Mouse (Mus musculus) C2C12 (cell line): ENCODE data around the gene Rad51b. TPM values are rescaled to one million over a fixed set of nuclear protein-coding genes. Genes with fewer than 3 reads are reported as not detected.
A peak's percentile ranks its signal among the peaks of the same experiment; 100 is the strongest.

Experiments used
- H3K27me3 ChIP-seq: one replicate; pipeline ENCODE4 v1.6.1; 2011; ENCODE audit not compliant: control insufficient read depth, insufficient read depth, insufficient read length
- H3K36me3 ChIP-seq: one replicate; pipeline ENCODE4 v1.6.1; 2011; ENCODE audit not compliant: control insufficient read depth, insufficient read depth
- H3K4me3 ChIP-seq: one replicate; pipeline ENCODE4 v1.5.1; 2011; ENCODE audit warnings: mild to moderate bottlenecking, control low read depth; ENCODE audit not compliant: poor library complexity, insufficient read depth, severe bottlenecking
- H3K79me2 ChIP-seq: one replicate; pipeline ENCODE4 v1.6.1; 2011; ENCODE audit not compliant: control insufficient read depth, insufficient read depth
- H3K79me3 ChIP-seq: one replicate; pipeline ENCODE4 v1.6.1; 2011; ENCODE audit warnings: low read depth, control low read depth
- H3ac ChIP-seq: one replicate; pipeline ENCODE3; 2011; ENCODE audit warnings: low read depth; ENCODE audit not compliant: control insufficient read depth, insufficient read length
- CEBPB ChIP-seq: IDR thresholded peaks from one replicate; pipeline ENCODE4 v1.6.1; 2011; ENCODE audit warnings: low read depth, mild to moderate bottlenecking, control low read depth, moderate library complexity
- CTCF ChIP-seq: IDR thresholded peaks from one replicate; pipeline ENCODE4 v1.5.1; 2011; ENCODE audit not compliant: control insufficient read depth, insufficient read depth, insufficient read length
- FOSL1 ChIP-seq: IDR thresholded peaks from one replicate; pipeline ENCODE4 v1.8.0; 2011; ENCODE audit warnings: mild to moderate bottlenecking, low read length; ENCODE audit not compliant: poor library complexity, insufficient read depth, severe bottlenecking
- MAX ChIP-seq: IDR thresholded peaks from one replicate; pipeline ENCODE4 v1.6.1; 2011; ENCODE audit warnings: mild to moderate bottlenecking, control low read depth
- MYOD1 ChIP-seq: IDR thresholded peaks from one replicate; pipeline ENCODE4 v1.6.1; 2011; ENCODE audit warnings: low read depth; ENCODE audit not compliant: control insufficient read depth, insufficient read length
- MYOG ChIP-seq: IDR thresholded peaks from one replicate; pipeline ENCODE4 v1.6.1; 2011; ENCODE audit not compliant: control insufficient read depth, insufficient read length; ENCODE audit errors: extremely low read depth
- USF1 ChIP-seq: IDR thresholded peaks from one replicate; pipeline ENCODE4 v1.6.1; 2011; ENCODE audit warnings: low read depth, mild to moderate bottlenecking, control low read depth, moderate library complexity
- polyA plus RNA-seq: library from polyadenylated mRNA; unstranded; fragments of >200 nt; fragmentation: generic; extraction: Trizol; gene quantifications from one replicate; pipeline ENCODE4 v1.2.1, GENCODE M21; 2012; ENCODE audit warnings: missing spikeins

Gene Rad51b
- polyA plus RNA-seq, 1 experiment: 1.3 TPM

GRCm38 (mm10) chr12:79420605-79421004 lies 123.5 kb downstream of the Rad51b start:
- Histone ChIP-seq H3K79me2 (no peaks in the 10 kb centered on the region), H3K4me3 (no peak overlapping the region), H3K36me3 (no peaks in the 10 kb centered on the region), H3ac (no peak overlapping the region), H3K27me3 (no peaks in the 10 kb centered on the region), H3K79me3 (no peaks in the 10 kb centered on the region)
- peak; percentile 21 for TF ChIP-seq CEBPB
- no peak for TF ChIP-seq MYOD1
- TF ChIP-seq MAX: no peak
- no peak for TF ChIP-seq FOSL1
- TF ChIP-seq USF1: no peak

DNA sequence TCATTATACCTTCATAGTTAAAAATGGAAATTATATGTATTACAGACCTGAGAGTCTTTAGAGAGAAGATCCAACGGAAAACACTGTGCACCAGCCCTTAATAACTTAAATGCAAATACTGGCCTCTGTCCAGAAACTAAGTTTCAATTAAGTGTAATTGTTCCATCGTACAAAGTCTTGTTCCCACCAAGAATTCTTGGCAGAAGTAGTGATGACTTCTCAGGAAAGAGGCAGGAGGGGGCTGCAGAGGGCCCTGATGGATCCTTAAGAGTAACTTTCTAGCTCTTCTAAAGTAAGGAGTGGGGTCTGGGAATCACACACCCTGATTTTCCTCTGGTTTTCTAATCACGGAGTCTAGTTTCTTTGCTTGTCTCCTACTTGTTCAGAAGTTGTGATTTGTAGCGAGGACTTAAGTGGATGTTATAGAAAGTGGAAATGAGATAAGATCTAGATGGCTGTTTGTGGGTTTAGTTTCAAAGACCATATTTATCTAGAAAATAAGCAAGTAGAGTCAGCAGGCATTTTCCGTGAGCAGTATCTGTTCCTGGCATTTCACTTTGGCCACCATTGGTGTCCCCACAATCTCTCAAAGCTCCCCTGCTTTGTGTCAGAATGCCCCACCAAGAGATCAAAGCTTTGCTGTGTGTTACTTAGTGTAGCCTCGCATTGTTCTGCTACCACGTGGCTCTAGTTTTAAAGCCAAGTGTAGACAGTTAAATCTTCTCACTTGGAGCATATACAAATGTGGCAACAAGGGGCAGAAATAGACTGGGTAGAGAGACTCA lies 132.6 kb downstream of the Rad51b start:
- no peak for TF ChIP-seq MAX
- TF ChIP-seq CEBPB: no peak
- TF ChIP-seq MYOG: no peak
- TF ChIP-seq FOSL1: no peak
- no peak for TF ChIP-seq CTCF
- TF ChIP-seq USF1: no peak
- no peak for TF ChIP-seq MYOD1
- H3K36me3 ChIP-seq: no peaks in the 10 kb centered on the region
- H3K4me3 ChIP-seq: no peak overlapping the region
- H3K79me2 ChIP-seq: no peaks in the 10 kb centered on the region
- no peak overlapping the region for H3ac ChIP-seq
- no peaks in the 10 kb centered on the region for H3K27me3 ChIP-seq
- H3K79me3 ChIP-seq: no peaks in the 10 kb centered on the region

DNA sequence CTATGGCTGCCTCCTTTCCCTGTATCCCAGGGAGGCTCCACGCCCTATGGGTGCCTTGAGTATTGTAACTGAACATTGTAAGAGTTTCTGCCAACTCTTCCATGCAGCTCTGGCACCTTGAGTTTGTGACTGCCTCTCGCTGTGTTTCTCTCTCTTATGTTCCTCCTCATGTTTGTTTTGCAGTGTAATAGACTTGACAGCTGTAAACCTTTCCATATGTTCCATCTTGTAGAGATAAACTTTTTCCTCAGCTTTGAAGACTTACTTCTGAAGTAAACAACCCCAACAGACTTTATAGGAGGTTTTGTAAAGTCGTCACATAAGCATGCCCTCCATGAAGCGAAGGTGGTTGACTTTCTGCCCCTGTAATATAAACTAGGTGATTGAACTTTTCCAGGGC lies 134.1 kb downstream of the Rad51b start:
- Histone ChIP-seq H3K79me3 (no peaks in the 10 kb centered on the region), H3K36me3 (no peaks in the 10 kb centered on the region), H3ac (no peak overlapping the region), H3K4me3 (no peak overlapping the region), H3K27me3 (no peaks in the 10 kb centered on the region), H3K79me2 (no peaks in the 10 kb centered on the region)
- TF ChIP-seq USF1 (no peak), CTCF (no peak), MYOD1 (no peak), MYOG (no peak), CEBPB (no peak), FOSL1 (no peak), MAX (no peak)

DNA sequence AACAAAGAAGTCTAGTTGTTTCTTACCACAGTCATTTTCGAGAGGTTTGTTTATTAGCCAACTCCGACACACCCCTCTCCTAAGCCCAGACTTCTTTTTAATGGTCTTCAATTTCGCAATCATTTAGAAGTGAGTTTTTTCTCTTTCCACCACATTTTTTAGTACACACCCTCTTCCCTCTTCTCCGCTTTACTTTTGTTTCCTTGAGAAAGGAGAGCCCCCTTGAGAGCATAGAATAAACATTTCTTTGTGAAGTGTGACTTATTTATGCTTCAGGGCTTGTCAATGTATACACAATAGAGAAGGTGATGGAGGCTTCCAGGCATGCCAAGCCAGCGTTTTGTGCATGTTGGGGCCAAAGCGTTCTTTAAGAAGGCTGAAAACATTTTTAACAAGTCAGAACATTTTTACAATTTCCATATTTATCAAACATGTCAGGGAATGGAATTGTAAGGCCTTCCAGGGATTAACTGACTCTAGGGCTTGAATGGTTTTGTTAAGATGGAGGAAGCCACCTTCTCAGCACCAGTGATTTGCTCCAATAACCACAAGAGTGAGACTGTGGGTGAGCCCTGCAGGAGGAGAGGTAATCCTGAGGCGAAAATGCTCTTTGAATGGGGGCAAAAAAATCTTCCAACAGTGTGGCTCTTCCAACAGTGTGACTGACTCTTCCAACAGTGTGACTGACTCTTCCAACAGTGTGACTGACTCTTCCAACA lies 136.8 kb downstream of the Rad51b start:
- H3K79me3 ChIP-seq: no peaks in the 10 kb centered on the region
- H3K79me2 ChIP-seq: no peaks in the 10 kb centered on the region
- no peak overlapping the region for H3ac ChIP-seq
- no peaks in the 10 kb centered on the region for H3K27me3 ChIP-seq
- no peaks in the 10 kb centered on the region for H3K36me3 ChIP-seq
- no peak overlapping the region for H3K4me3 ChIP-seq
- no peak for TF ChIP-seq MYOG
- TF ChIP-seq CEBPB: peak; percentile 93
- TF ChIP-seq CTCF: no peak
- TF ChIP-seq USF1: no peak

- no peak overlapping the region for H3K4me3 ChIP-seq
Observed at GRCm38 (mm10) chr12:79435474-79435873, 138.4 kb downstream of the Rad51b start.

GRCm38 (mm10) chr12:79436035-79436434 lies 139.0 kb downstream of the Rad51b start:
- Histone ChIP-seq H3K79me3 (no peaks in the 10 kb centered on the region), H3ac (no peak overlapping the region), H3K4me3 (no peak overlapping the region), H3K36me3 (no peaks in the 10 kb centered on the region), H3K27me3 (no peaks in the 10 kb centered on the region), H3K79me2 (no peaks in the 10 kb centered on the region)
- no peak for TF ChIP-seq MAX
- TF ChIP-seq USF1: no peak
- no peak for TF ChIP-seq MYOD1
- no peak for TF ChIP-seq FOSL1
- no peak for TF ChIP-seq MYOG
- TF ChIP-seq CEBPB: no peak
- TF ChIP-seq CTCF: no peak

More at GRCm38 (mm10) chr12:79435474-79435873, 138.4 kb downstream of the Rad51b start:
- Histone ChIP-seq H3K79me3 (no peaks in the 10 kb centered on the region), H3K36me3 (no peaks in the 10 kb centered on the region), H3K27me3 (no peaks in the 10 kb centered on the region), H3K79me2 (no peaks in the 10 kb centered on the region), H3ac (no peak overlapping the region)
- TF ChIP-seq USF1 (no peak), CEBPB (peak; percentile 48), MAX (no peak), MYOD1 (no peak), MYOG (no peak)
